Mouse (Mus musculus) midbrain, embryonic 11.5 days (tissue): Measurements from ENCODE around the gene Defa21. TPM values are rescaled to one million over a fixed set of nuclear protein-coding genes. Genes with fewer than 3 reads are reported as not detected.
"Not testable (repeated sequence)": the region's sequence is repeated elsewhere in the genome, so short reads cannot be mapped to it uniquely, and the experiment has no call there.

Experiments
- ATAC-seq: fragments of 200-750 bp; cut with Nextera tagmentation; 2 replicates; pipeline ENCODE4 v1.8.0; 2017; ENCODE audit warnings: moderate TSS enrichment, moderate library complexity; ENCODE audit not compliant: low FRiP score
- DNase-seq: peaks from one replicate; pipeline ENCODE4 v3.0.0; 2015; ENCODE audit warnings: low spot score; ENCODE audit errors: missing footprints
- H3K27ac ChIP-seq: fragments of 300-500 bp; sonication (generic); 2 replicates; pipeline ENCODE4 v1.5.1; 2014; ENCODE audit warnings: low read depth, low read length
- H3K27me3 ChIP-seq: fragments of 300-500 bp; sonication (generic); 2 replicates; pipeline ENCODE4 v1.6.1; 2014; ENCODE audit warnings: mild to moderate bottlenecking, low read length, moderate library complexity, mixed read lengths; ENCODE audit not compliant: control insufficient read depth, insufficient read depth
- H3K36me3 ChIP-seq: fragments of 300-500 bp; sonication (generic); 2 replicates; pipeline ENCODE4 v1.6.1; 2014; ENCODE audit warnings: mild to moderate bottlenecking, low read length, moderate library complexity, mixed read lengths; ENCODE audit not compliant: control insufficient read depth, insufficient read depth
- H3K4me1 ChIP-seq: fragments of 300-500 bp; sonication (generic); 2 replicates; pipeline ENCODE4 v1.6.1; 2014; ENCODE audit warnings: low read length; ENCODE audit not compliant: control insufficient read depth, insufficient read depth
- H3K4me2 ChIP-seq: fragments of 300-500 bp; sonication (generic); 2 replicates; pipeline ENCODE4 v1.6.1; 2014; ENCODE audit warnings: mild to moderate bottlenecking, moderate library complexity
- H3K4me3 ChIP-seq: fragments of 300-500 bp; sonication (generic); 2 replicates; pipeline ENCODE4 v1.5.1; 2014; ENCODE audit warnings: low read depth, low read length
- H3K9ac ChIP-seq: fragments of 300-500 bp; sonication (generic); 2 replicates; pipeline ENCODE4 v1.6.1; 2014; ENCODE audit warnings: low read length
- H3K9me3 ChIP-seq: fragments of 300-500 bp; sonication (generic); 2 replicates; pipeline ENCODE4 v1.6.1; 2016; ENCODE audit warnings: low read length; ENCODE audit not compliant: control insufficient read depth
- WGBS: fragments of 180-500 bp; shearing (Covaris S2); extraction: QIAGEN DNeasy Blood & Tissue Kit; methylation state at CpG from one replicate; pipeline ENCODE4 v1.1.7; 2014; 5-methylcytosine and 5-hydroxymethylcytosine counted together
- polyA plus RNA-seq: library from polyadenylated mRNA; unstranded; fragments of >200 nt; fragmentation: Nextera tagmentation; extraction: Ambion mirVana; gene quantifications from 2 replicates; pipeline ENCODE4 v1.2.1, GENCODE M21; 2014

The Defa21 gene
- polyA plus RNA-seq: not detected in 2 replicates

- not testable (repeated sequence) for H3K4me2 ChIP-seq, H3K36me3 ChIP-seq, H3K4me3 ChIP-seq, ATAC-seq, H3K9ac ChIP-seq, H3K4me1 ChIP-seq, H3K27ac ChIP-seq, H3K27me3 ChIP-seq, DNase-seq, H3K9me3 ChIP-seq
- no CpG with 5 or more reads among the region's 1 CpGs for WGBS
Observed at GRCm38 (mm10) chr8:21025245-21025644, at the start of gene Defa21. Gene Defa21, plus strand, starts transcription at chr8:21025545.

DNA sequence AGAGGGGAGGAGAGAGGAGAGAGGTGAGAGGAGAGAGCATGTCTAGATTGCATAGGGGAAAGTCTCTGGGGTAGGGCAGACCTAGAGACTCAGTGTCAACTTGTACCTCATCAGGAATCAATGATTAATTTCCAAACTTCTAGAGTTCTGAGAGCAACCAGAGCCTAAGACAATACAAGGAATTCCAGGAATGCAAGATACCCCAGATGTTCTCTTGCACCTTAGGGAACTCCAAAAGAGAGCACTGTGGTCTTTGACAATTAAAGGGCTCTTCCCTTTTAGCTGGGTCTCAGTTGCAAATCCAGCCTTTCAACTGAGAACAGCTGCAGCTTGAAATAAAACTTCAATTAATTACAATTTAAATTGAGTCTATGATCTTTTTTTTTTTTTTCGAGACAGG is 45.5 kb upstream of the Defa21 start:
- no peaks in the 10 kb centered on the region for H3K36me3 ChIP-seq
- H3K27me3 ChIP-seq: no peaks in the 10 kb centered on the region
- WGBS: 48% methylated on average over 1 of the region's 1 CpGs
- H3K27ac ChIP-seq: no peak overlapping the region
- H3K4me2 ChIP-seq: no peak overlapping the region
- H3K4me1 ChIP-seq: no peaks in the 10 kb centered on the region
- DNase-seq: no peak
- no peak overlapping the region for H3K9ac ChIP-seq
- no peak for ATAC-seq
- H3K9me3 ChIP-seq: peaks cover 3% of the 10 kb centered on the region; the same call in 1 of the 2 replicates
- H3K4me3 ChIP-seq: no peak overlapping the region

GRCm38 (mm10) chr8:20994042-20994441 is 31.3 kb upstream of the Defa21 start:
- not testable (repeated sequence) for H3K4me1 ChIP-seq, H3K27ac ChIP-seq, H3K36me3 ChIP-seq, H3K4me3 ChIP-seq, H3K9ac ChIP-seq, DNase-seq, H3K9me3 ChIP-seq, H3K4me2 ChIP-seq, H3K27me3 ChIP-seq, ATAC-seq

DNA sequence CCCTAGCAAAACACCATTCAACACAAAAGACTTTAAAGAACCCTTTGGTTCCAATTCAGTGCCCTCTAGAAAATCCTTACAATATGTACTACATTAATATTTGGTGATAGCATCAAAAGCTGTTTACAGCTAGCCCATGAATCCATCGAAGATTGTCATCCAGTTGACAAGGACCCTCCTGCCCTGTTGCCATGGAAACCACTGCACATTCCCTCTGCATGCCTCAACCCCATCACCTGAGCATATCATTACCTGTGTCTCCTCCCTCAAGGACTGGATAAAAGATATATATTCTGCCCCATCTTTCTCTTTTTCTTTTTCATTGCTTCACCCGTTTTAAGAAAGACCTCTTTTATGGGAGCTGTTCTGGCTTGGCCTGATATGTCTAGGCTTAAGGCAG is 28.6 kb upstream of the Defa21 start:
- no peaks in the 10 kb centered on the region; the same call in 1 of the 2 replicates for H3K9me3 ChIP-seq
- ATAC-seq: no peak
- no peaks in the 10 kb centered on the region for H3K36me3 ChIP-seq
- no peak overlapping the region for H3K9ac ChIP-seq
- no peaks in the 10 kb centered on the region for H3K4me1 ChIP-seq
- H3K4me2 ChIP-seq: no peak overlapping the region
- WGBS: 74% methylated on average over 2 of the region's 2 CpGs
- no peak overlapping the region for H3K27ac ChIP-seq
- DNase-seq: no peak
- H3K27me3 ChIP-seq: no peaks in the 10 kb centered on the region
- no peak overlapping the region for H3K4me3 ChIP-seq

DNA sequence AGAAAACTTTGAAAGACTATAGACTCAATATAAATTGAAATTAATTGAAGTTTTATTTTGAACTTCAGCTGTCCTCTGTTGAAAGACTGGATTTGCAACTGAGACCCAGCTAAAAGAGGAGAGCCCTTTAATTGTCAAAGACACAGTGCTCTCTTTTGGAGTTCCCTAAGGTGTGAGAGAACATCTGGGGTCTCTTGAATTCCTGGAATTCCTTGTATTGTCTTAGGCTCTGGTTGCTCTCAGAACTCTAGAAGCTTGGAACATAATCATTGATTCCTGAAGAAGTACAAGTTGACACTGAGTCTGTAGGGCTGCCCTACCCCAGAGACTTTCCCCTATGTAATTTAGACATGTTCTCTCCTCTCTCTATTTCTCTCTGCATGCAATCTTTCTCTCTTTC is 28.1 kb upstream of the Defa21 start:
- no peaks in the 10 kb centered on the region for H3K36me3 ChIP-seq
- H3K27ac ChIP-seq: no peak overlapping the region
- H3K27me3 ChIP-seq: no peaks in the 10 kb centered on the region
- no peak overlapping the region for H3K4me3 ChIP-seq
- H3K9me3 ChIP-seq: no peaks in the 10 kb centered on the region; the same call in 1 of the 2 replicates
- no peaks in the 10 kb centered on the region for H3K4me1 ChIP-seq
- DNase-seq: no peak
- ATAC-seq: no peak
- H3K9ac ChIP-seq: no peak overlapping the region
- H3K4me2 ChIP-seq: no peak overlapping the region

GRCm38 (mm10) chr8:21001171-21001570 is 24.2 kb upstream of the Defa21 start:
- H3K9ac ChIP-seq: no peak overlapping the region
- no peak overlapping the region for H3K27ac ChIP-seq
- no peak overlapping the region for H3K4me2 ChIP-seq
- H3K9me3 ChIP-seq: no peaks in the 10 kb centered on the region; the same call in 1 of the 2 replicates
- H3K4me1 ChIP-seq: no peaks in the 10 kb centered on the region
- DNase-seq (no peak), ATAC-seq (peak; percentile 67; the same call in 1 of the 2 replicates)
- no peak overlapping the region for H3K4me3 ChIP-seq
- WGBS: 45% methylated on average over 8 of the region's 8 CpGs
- no peaks in the 10 kb centered on the region for H3K27me3 ChIP-seq
- no peaks in the 10 kb centered on the region for H3K36me3 ChIP-seq

DNA sequence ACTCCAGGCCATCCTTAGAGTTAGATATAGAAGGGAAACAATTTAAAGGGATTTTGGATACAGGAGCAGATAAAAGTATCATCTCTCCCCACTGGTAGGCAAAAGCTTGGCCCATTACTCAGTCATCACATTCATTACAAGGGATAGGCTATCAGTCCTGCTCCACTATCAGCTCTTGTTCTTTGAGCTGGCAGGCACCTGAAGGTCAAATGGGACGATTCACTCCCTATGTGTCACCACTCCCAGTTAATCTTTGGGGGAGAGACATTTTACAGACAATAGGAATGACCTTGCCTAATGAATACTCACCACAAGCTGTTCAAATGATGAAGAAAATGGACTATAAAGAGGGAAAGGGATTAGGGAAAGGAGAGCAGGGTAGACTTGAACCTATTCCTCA is 18.5 kb upstream of the Defa21 start:
- no peak overlapping the region for H3K9ac ChIP-seq
- ATAC-seq (no peak), DNase-seq (no peak)
- H3K27me3 ChIP-seq: no peaks in the 10 kb centered on the region
- no peak overlapping the region for H3K4me2 ChIP-seq
- H3K4me1 ChIP-seq: no peaks in the 10 kb centered on the region
- no peak overlapping the region for H3K4me3 ChIP-seq
- no peak overlapping the region for H3K27ac ChIP-seq
- 34% methylated on average over 1 of the region's 1 CpGs for WGBS
- H3K9me3 ChIP-seq: no peaks in the 10 kb centered on the region; the same call in 1 of the 2 replicates
- no peaks in the 10 kb centered on the region for H3K36me3 ChIP-seq

DNA sequence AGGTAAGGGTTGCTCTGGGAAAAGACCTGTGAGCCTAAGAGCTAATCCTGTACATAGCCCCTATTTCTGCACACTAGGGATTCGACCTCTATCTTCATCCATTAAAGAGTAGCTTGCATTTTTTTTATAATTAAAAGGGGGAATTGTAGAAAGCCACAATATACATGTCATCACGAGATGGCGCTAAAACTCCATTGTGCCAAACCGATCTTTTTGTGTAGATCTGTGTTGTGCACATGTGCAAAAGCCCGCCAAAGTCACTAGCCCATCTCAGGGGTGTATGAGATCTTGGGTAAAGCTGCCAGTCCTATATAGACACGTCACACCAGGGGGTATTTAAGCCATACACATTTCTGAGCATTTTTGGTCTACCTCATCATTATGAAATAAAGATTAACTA is 16.8 kb upstream of the Defa21 start:
- H3K9ac ChIP-seq, H3K27ac ChIP-seq, H3K9me3 ChIP-seq, ATAC-seq, H3K4me1 ChIP-seq, H3K4me3 ChIP-seq, H3K4me2 ChIP-seq, DNase-seq, H3K36me3 ChIP-seq, H3K27me3 ChIP-seq: not testable (repeated sequence)
- 46% methylated on average over 6 of the region's 6 CpGs for WGBS

DNA sequence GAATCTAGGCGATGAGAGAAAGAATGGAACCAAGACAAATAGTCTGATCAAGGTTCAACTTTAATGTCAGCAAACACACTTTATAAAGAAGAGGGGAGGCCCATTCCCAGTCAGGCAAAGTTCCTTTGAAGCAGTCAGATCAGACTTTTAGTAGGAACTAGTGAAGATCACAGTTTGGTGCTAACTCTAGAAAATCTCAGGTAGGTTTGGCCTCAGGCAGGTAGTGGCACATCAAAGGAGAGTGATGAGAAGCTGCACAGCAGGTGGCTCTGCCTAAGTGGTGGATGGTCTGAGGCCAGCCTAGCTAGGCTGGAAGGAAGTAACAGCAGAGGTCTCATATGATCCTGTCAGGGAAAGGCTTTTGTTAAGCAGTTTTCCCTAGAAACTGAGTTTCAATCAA is 14.8 kb upstream of the Defa21 start:
- ATAC-seq: not testable (repeated sequence)

DNA sequence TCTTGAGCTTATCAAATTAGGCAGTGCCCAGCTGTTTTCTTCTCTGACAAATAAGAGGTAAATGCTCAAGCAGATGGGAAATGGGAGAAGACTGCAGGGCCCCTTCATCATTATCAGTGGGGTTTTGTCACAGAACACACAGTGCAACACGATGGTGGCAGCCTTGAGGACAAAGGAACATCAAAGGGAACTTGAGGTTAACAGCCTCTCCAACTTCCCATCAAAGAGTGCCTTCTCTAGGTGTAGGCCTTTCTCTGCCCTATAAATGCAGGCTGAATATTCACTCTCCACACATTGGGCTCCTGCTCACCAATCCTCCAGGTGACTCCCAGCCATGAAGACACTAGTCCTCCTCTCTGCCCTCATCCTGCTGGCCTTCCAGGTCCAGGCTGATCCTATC is 29.4 kb downstream of the Defa21 start, which contains the start of gene Defa23:
TSS of gene Defa23 (plus strand) at position 301 of the 400 bp plus-strand sequence.
- H3K9me3 ChIP-seq, DNase-seq, H3K9ac ChIP-seq, H3K27ac ChIP-seq, H3K36me3 ChIP-seq, H3K4me2 ChIP-seq, ATAC-seq, H3K4me3 ChIP-seq, H3K4me1 ChIP-seq, H3K27me3 ChIP-seq: not testable (repeated sequence)
- no CpG with 5 or more reads among the region's 1 CpGs for WGBS

More for the DNA sequence above, 14.8 kb upstream of the Defa21 start:
- H3K4me1 ChIP-seq, H3K9ac ChIP-seq, H3K27ac ChIP-seq, DNase-seq, H3K4me3 ChIP-seq, H3K27me3 ChIP-seq, H3K9me3 ChIP-seq, H3K36me3 ChIP-seq, H3K4me2 ChIP-seq: not testable (repeated sequence)
- WGBS: 72% methylated on average over 1 of the region's 1 CpGs
